Mouse (Mus musculus) frontal cortex, postnatal 14 days (tissue): Measurements from ENCODE around the gene Serpine2.

Experiments
- DNase-seq, 2 experiments: peaks; one replicate each; pipeline ENCODE4 v3.0.0; 2022; ENCODE audit warnings: low spot score in 2 of 2

The Serpine2 gene

GRCm38 (mm10) chr1:79815446-79815845 is 45.5 kb downstream of the Serpine2 start:
- DNase-seq: no peak

GRCm38 (mm10) chr1:79809447-79809846 is 51.5 kb downstream of the Serpine2 start:
- DNase-seq: no peak

- no peak for DNase-seq
Measured at GRCm38 (mm10) chr1:79806865-79807264, 54.1 kb downstream of the Serpine2 start.

- DNase-seq: no peak
Measured at GRCm38 (mm10) chr1:79803614-79804013, 57.4 kb downstream of the Serpine2 start.

- no peak for DNase-seq
Measured at GRCm38 (mm10) chr1:79802858-79803427, 58.0 kb downstream of the Serpine2 start.

- no peak for DNase-seq
Measured at GRCm38 (mm10) chr1:79797084-79797483, 63.9 kb downstream of the Serpine2 start.

- DNase-seq: peak in 1 of 2 experiments; percentile 17
Measured at GRCm38 (mm10) chr1:79786267-79786927, 74.6 kb downstream of the Serpine2 start.

GRCm38 (mm10) chr1:79782433-79782832 is 78.5 kb downstream of the Serpine2 start:
- no peak for DNase-seq

GRCm38 (mm10) chr1:79778011-79778410 is 83.0 kb downstream of the Serpine2 start:
- no peak for DNase-seq

- DNase-seq: peak; percentile 94 to 95
Measured at GRCm38 (mm10) chr1:79775927-79776458, 85.0 kb downstream of the Serpine2 start, which contains the start of the genes Mrpl44 and Wdfy1. Mrpl44 (plus strand) TSS chr1:79776018. Wdfy1 (minus strand) TSS chr1:79776143.

GRCm38 (mm10) chr1:79774164-79774780 is 86.7 kb downstream of the Serpine2 start:
- DNase-seq: no peak

GRCm38 (mm10) chr1:79768231-79768630 is 92.7 kb downstream of the Serpine2 start:
- DNase-seq: no peak

GRCm38 (mm10) chr1:79764483-79764882 is 96.5 kb downstream of the Serpine2 start:
- no peak for DNase-seq

GRCm38 (mm10) chr1:79764031-79764430 is 96.9 kb downstream of the Serpine2 start:
- no peak for DNase-seq

- no peak for DNase-seq
Measured at GRCm38 (mm10) chr1:79762282-79763250, 98.4 kb downstream of the Serpine2 start.

GRCm38 (mm10) chr1:79761917-79762271 is 99.1 kb downstream of the Serpine2 start:
- DNase-seq: no peak

GRCm38 (mm10) chr1:79761106-79761916 is 99.7 kb downstream of the Serpine2 start:
- DNase-seq: peak; percentile 54 to 69

- no peak for DNase-seq
Measured at GRCm38 (mm10) chr1:79760656-79761055, 100.3 kb downstream of the Serpine2 start.

GRCm38 (mm10) chr1:79759436-79759972 is 101.5 kb downstream of the Serpine2 start:
- DNase-seq: no peak

- no peak for DNase-seq
Measured at GRCm38 (mm10) chr1:79759006-79759405, 102.0 kb downstream of the Serpine2 start.
